Mouse (Mus musculus) kidney, embryonic 15.5 days (tissue): ENCODE measurements around the gene Hoxb4. TPM values are rescaled to one million over a fixed set of nuclear protein-coding genes. Genes with fewer than 3 reads are reported as not detected.

Experiments used
- ATAC-seq: fragments of 200-750 bp; cut with Nextera tagmentation; replicated peaks from 2 replicates; pipeline ENCODE4 v1.8.0; 2017; ENCODE audit warnings: moderate TSS enrichment; ENCODE audit not compliant: low FRiP score
- H3K27ac ChIP-seq: fragments of 300-500 bp; sonication (generic); 2 replicates; pipeline ENCODE4 v1.5.1; 2015; ENCODE audit warnings: mild to moderate bottlenecking, inconsistent platforms
- H3K27me3 ChIP-seq: fragments of 300-500 bp; sonication (generic); 2 replicates; pipeline ENCODE4 v1.6.1; 2015; ENCODE audit warnings: inconsistent platforms
- H3K36me3 ChIP-seq: fragments of 300-500 bp; sonication (generic); 2 replicates; pipeline ENCODE4 v1.6.1; 2015; ENCODE audit warnings: inconsistent platforms
- H3K4me1 ChIP-seq: fragments of 300-500 bp; sonication (generic); 2 replicates; pipeline ENCODE4 v1.6.1; 2015; ENCODE audit warnings: inconsistent platforms
- H3K4me2 ChIP-seq: fragments of 300-500 bp; sonication (generic); 2 replicates; pipeline ENCODE4 v1.6.1; 2015; ENCODE audit warnings: moderate library complexity, mild to moderate bottlenecking, inconsistent platforms
- H3K4me3 ChIP-seq: fragments of 300-500 bp; sonication (generic); replicated peaks from 2 replicates; pipeline ENCODE4 v1.5.1; 2015; ENCODE audit warnings: mild to moderate bottlenecking, inconsistent platforms
- H3K9ac ChIP-seq: fragments of 300-500 bp; sonication (generic); 2 replicates; pipeline ENCODE4 v1.6.1; 2015; ENCODE audit warnings: mild to moderate bottlenecking, inconsistent platforms
- H3K9me3 ChIP-seq: fragments of 300-500 bp; sonication (generic); replicated peaks from 2 replicates; pipeline ENCODE4 v1.6.1; 2016; ENCODE audit warnings: inconsistent platforms
- WGBS: fragments of 180-500 bp; shearing (Covaris S2); methylation state at CpG from one replicate; pipeline ENCODE4 v1.1.7; 2015; ENCODE audit warnings: mixed read lengths; 5-methylcytosine and 5-hydroxymethylcytosine counted together
- polyA plus RNA-seq: library from polyadenylated mRNA; unstranded; fragments of >200 nt; fragmentation: Nextera tagmentation; extraction: Ambion mirVana; gene quantifications from 2 replicates; pipeline ENCODE4 v1.2.1, GENCODE M21; 2015

Gene Hoxb4
- polyA plus RNA-seq, 1 experiment from 2014 or later, result 7.1 TPM

- Histone ChIP-seq H3K9ac (peak overlapping the region; percentile 96), H3K27me3 (no peaks in the 10 kb centered on the region), H3K4me2 (peak overlapping the region; percentile 90), H3K4me3 (peak overlapping the region; percentile 80), H3K4me1 (peaks cover 47% of the 10 kb centered on the region), H3K27ac (peak overlapping the region; percentile 100), H3K36me3 (no peaks in the 10 kb centered on the region), H3K9me3 (no peaks in the 10 kb centered on the region)
- under 1% methylated on average over 55 of the region's 55 CpGs for WGBS
- no peak; the same call in 1 of the 2 replicates for ATAC-seq
These were observed 31.2 kb upstream of the Hoxb4 start for GRCm38 (mm10) chr11:96286739-96287385.

GRCm38 (mm10) chr11:96287411-96287810, 30.7 kb upstream of the Hoxb4 start:
- Histone ChIP-seq H3K9me3 (no peaks in the 10 kb centered on the region), H3K27me3 (no peaks in the 10 kb centered on the region), H3K27ac (peak overlapping the region; percentile 100), H3K4me1 (peaks cover 44% of the 10 kb centered on the region), H3K9ac (peak overlapping the region; percentile 96), H3K4me3 (peak overlapping the region; percentile 80), H3K4me2 (peak overlapping the region; percentile 90), H3K36me3 (no peaks in the 10 kb centered on the region)
- 3% methylated on average over 9 of the region's 9 CpGs for WGBS
- ATAC-seq, result no peak

GRCm38 (mm10) chr11:96288455-96289221, 29.4 kb upstream of the Hoxb4 start:
- no peaks in the 10 kb centered on the region for H3K36me3 ChIP-seq
- H3K9ac ChIP-seq, result peak overlapping the region; percentile 96
- no peak for ATAC-seq
- H3K9me3 ChIP-seq, result no peaks in the 10 kb centered on the region
- WGBS, result 33% methylated on average over 1 of the region's 1 CpGs
- peak overlapping the region; percentile 90 for H3K4me2 ChIP-seq
- H3K27ac ChIP-seq, result peak overlapping the region; percentile 100
- peak overlapping the region; percentile 80 for H3K4me3 ChIP-seq
- no peaks in the 10 kb centered on the region for H3K27me3 ChIP-seq
- peaks cover 43% of the 10 kb centered on the region for H3K4me1 ChIP-seq

GRCm38 (mm10) chr11:96289293-96289692, 28.8 kb upstream of the Hoxb4 start:
- no peaks in the 10 kb centered on the region for H3K9me3 ChIP-seq
- H3K9ac ChIP-seq, result peak overlapping the region; percentile 96
- H3K27me3 ChIP-seq, result no peaks in the 10 kb centered on the region
- H3K4me2 ChIP-seq, result peak overlapping the region; percentile 90
- WGBS, result 25% methylated on average over 21 of the region's 21 CpGs
- H3K4me3 ChIP-seq, result peak overlapping the region; percentile 80
- peaks cover 42% of the 10 kb centered on the region for H3K4me1 ChIP-seq
- H3K27ac ChIP-seq, result peak overlapping the region; percentile 100
- ATAC-seq, result no peak
- no peaks in the 10 kb centered on the region for H3K36me3 ChIP-seq

- WGBS, result 32% methylated on average over 6 of the region's 6 CpGs
- H3K9me3 ChIP-seq, result no peaks in the 10 kb centered on the region
- peak overlapping the region; percentile 100 for H3K27ac ChIP-seq
- peak overlapping the region; percentile 90 for H3K4me2 ChIP-seq
- peaks cover 42% of the 10 kb centered on the region for H3K4me1 ChIP-seq
- peak overlapping the region; percentile 96 for H3K9ac ChIP-seq
- ATAC-seq, result no peak
- no peaks in the 10 kb centered on the region for H3K36me3 ChIP-seq
- peak overlapping the region; percentile 80 for H3K4me3 ChIP-seq
- H3K27me3 ChIP-seq, result no peaks in the 10 kb centered on the region
These were observed 28.2 kb upstream of the Hoxb4 start for GRCm38 (mm10) chr11:96289837-96290236.

- H3K36me3 ChIP-seq, result no peaks in the 10 kb centered on the region
- no peaks in the 10 kb centered on the region for H3K9me3 ChIP-seq
- H3K27ac ChIP-seq, result peak overlapping the region; percentile 100
- H3K4me3 ChIP-seq, result peak overlapping the region; percentile 80
- peak overlapping the region; percentile 96 for H3K9ac ChIP-seq
- H3K4me1 ChIP-seq, result peaks cover 47% of the 10 kb centered on the region
- WGBS, result 23% methylated on average over 17 of the region's 17 CpGs
- H3K27me3 ChIP-seq, result no peaks in the 10 kb centered on the region
- no peak for ATAC-seq
- peak overlapping the region; percentile 90 for H3K4me2 ChIP-seq
These were observed 27.2 kb upstream of the Hoxb4 start for GRCm38 (mm10) chr11:96290705-96291355.

GRCm38 (mm10) chr11:96291681-96292564, 26.1 kb upstream of the Hoxb4 start, which contains the start of gene Hoxb6:
Gene Hoxb6, plus strand, starts transcription at chr11:96292476.
- ATAC-seq, result peak; percentile 71
- peak within 1 kb of the TSS; percentile 90 for H3K4me2 ChIP-seq
- no peaks in the 10 kb centered on the region for H3K27me3 ChIP-seq

GRCm38 (mm10) chr11:96292565-96293301, 25.3 kb upstream of the Hoxb4 start:
- H3K4me2 ChIP-seq, result peak overlapping the region; percentile 90
- no peaks in the 10 kb centered on the region for H3K27me3 ChIP-seq

More at GRCm38 (mm10) chr11:96291681-96292564, 26.1 kb upstream of the Hoxb4 start, which contains the start of gene Hoxb6:
- Histone ChIP-seq H3K4me1 (peaks cover 58% of the 10 kb centered on the region), H3K9ac (peak within 1 kb of the TSS; percentile 96), H3K4me3 (peak within 1 kb of the TSS; percentile 80), H3K27ac (peak within 1 kb of the TSS; percentile 100), H3K36me3 (no peaks in the 10 kb centered on the region), H3K9me3 (no peaks in the 10 kb centered on the region)
- WGBS, result 3% methylated on average over 22 of the region's 22 CpGs

GRCm38 (mm10) chr11:96293302-96293921, 24.7 kb upstream of the Hoxb4 start:
- Histone ChIP-seq H3K27me3 (no peaks in the 10 kb centered on the region), H3K4me2 (peak overlapping the region; percentile 90)

More at GRCm38 (mm10) chr11:96292565-96293301, 25.3 kb upstream of the Hoxb4 start:
- H3K27ac ChIP-seq, result peak overlapping the region; percentile 100
- no peaks in the 10 kb centered on the region for H3K36me3 ChIP-seq
- no peaks in the 10 kb centered on the region for H3K9me3 ChIP-seq
- 3% methylated on average over 12 of the region's 12 CpGs for WGBS
- no peak for ATAC-seq
- peak overlapping the region; percentile 80 for H3K4me3 ChIP-seq
- H3K4me1 ChIP-seq, result peaks cover 60% of the 10 kb centered on the region
- H3K9ac ChIP-seq, result peak overlapping the region; percentile 96

GRCm38 (mm10) chr11:96294245-96295091, 23.6 kb upstream of the Hoxb4 start:
- Histone ChIP-seq H3K4me3 (peak overlapping the region; percentile 80), H3K36me3 (no peaks in the 10 kb centered on the region), H3K27ac (peak overlapping the region; percentile 100), H3K4me2 (peak overlapping the region; percentile 90), H3K9ac (peak overlapping the region; percentile 96), H3K27me3 (no peaks in the 10 kb centered on the region), H3K9me3 (no peaks in the 10 kb centered on the region), H3K4me1 (peaks cover 58% of the 10 kb centered on the region)
- under 1% methylated on average over 32 of the region's 32 CpGs for WGBS
- ATAC-seq, result peak; percentile 44

More at GRCm38 (mm10) chr11:96293302-96293921, 24.7 kb upstream of the Hoxb4 start:
- Histone ChIP-seq H3K27ac (peak overlapping the region; percentile 100), H3K36me3 (no peaks in the 10 kb centered on the region), H3K9me3 (no peaks in the 10 kb centered on the region), H3K4me1 (peaks cover 60% of the 10 kb centered on the region), H3K4me3 (peak overlapping the region; percentile 80), H3K9ac (peak overlapping the region; percentile 96)
- ATAC-seq, result no peak
- WGBS, result under 1% methylated on average over 22 of the region's 22 CpGs
